Mouse (Mus musculus) bone marrow, adult 2 months (tissue): ENCODE measurements around the gene Oma1.

Source experiments
- CTCF ChIP-seq: fragments of 200-500 bp; IDR thresholded peaks from 2 replicates; pipeline ENCODE4 v1.5.1; 2011; ENCODE audit warnings: low read length, control low read depth; ENCODE audit not compliant: control insufficient read depth, insufficient read depth
- POLR2A ChIP-seq: fragments of 200-500 bp; IDR thresholded peaks from 2 replicates; pipeline ENCODE4 v1.6.1; 2011; ENCODE audit warnings: low read depth, mild to moderate bottlenecking, control low read depth, low read length, borderline replicate concordance; ENCODE audit not compliant: control insufficient read depth

DNA sequence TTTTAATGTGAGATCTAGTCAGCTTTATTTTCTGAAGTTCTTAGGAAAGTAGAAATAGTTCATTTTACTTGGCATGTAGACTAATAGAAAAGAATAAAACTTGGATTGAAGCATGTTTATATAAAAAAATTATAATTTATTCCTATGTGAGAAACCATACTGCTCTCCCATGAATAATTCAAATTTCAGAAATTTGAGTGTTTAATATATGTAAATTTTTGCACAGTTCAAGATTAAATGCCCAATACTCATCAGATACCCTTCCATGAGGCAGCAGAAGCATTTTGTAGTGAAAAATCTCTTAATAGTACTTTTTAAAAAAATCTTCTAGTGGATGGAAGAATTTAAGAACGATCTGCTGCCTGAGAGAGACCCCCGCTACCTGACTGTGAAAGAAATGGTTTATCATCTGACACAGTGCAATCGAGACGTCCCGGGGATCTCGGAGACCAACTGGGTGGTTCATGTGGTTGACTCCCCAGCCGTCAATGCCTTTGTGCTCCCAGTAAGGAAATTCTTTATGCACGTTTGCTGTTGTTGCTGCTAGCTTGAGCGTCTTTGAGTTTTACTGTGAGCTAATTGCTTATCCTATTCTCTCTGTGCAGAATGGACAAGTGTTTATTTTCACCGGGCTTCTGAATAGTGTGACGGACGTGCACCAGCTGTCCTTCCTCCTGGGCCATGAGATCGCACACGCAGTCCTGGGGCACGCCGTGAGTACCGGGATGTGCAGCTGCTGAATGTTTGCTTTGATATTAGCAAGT, 11.3 kb downstream of the Oma1 start:
- no peak for TF ChIP-seq CTCF
- TF ChIP-seq POLR2A, result no peak
